Mouse (Mus musculus): ENCODE data around the gene Cotl1.

GRCm38 (mm10) chr8:119835270-119835669 lies 5.1 kb downstream of the Cotl1 start:
- TF ChIP-seq CTCF (conservative IDR thresholded peaks at IDR 0.05; ENCODE audit: low read length) (no peak), POU5F1 (IDR thresholded peaks at IDR 0.05; ENCODE audit: borderline replicate concordance, low read length) (no peak), NANOG (IDR thresholded peaks at IDR 0.05; ENCODE audit: borderline replicate concordance, low read length) (no peak)
